Mouse (Mus musculus) neural tube, embryonic 15.5 days (tissue): ENCODE measurements around the gene Gm4767. TPM values are rescaled to one million over a fixed set of nuclear protein-coding genes. Genes with fewer than 3 reads are reported as not detected.
"Not testable (repeated sequence)": the region's sequence is repeated elsewhere in the genome, so short reads cannot be mapped to it uniquely, and the experiment has no call there.

ENCODE experiments used
- ATAC-seq: fragments of 200-750 bp; cut with Nextera tagmentation; 2 replicates; pipeline ENCODE4 v1.8.0; 2017; ENCODE audit warnings: mild to moderate bottlenecking, moderate TSS enrichment, moderate library complexity; ENCODE audit not compliant: low FRiP score
- H3K27ac ChIP-seq: fragments of 300-500 bp; sonication (generic); replicated peaks from 2 replicates; pipeline ENCODE4 v1.5.1; 2015; ENCODE audit warnings: mild to moderate bottlenecking, inconsistent platforms
- H3K27me3 ChIP-seq: fragments of 300-500 bp; sonication (generic); replicated peaks from 2 replicates; pipeline ENCODE4 v1.6.1; 2015; ENCODE audit warnings: inconsistent platforms
- H3K36me3 ChIP-seq: fragments of 300-500 bp; sonication (generic); 2 replicates; pipeline ENCODE4 v1.6.1; 2015; ENCODE audit warnings: inconsistent platforms
- H3K4me1 ChIP-seq: fragments of 300-500 bp; sonication (generic); 2 replicates; pipeline ENCODE4 v1.6.1; 2015; ENCODE audit warnings: inconsistent platforms
- H3K4me2 ChIP-seq: fragments of 300-500 bp; sonication (generic); 2 replicates; pipeline ENCODE4 v1.6.1; 2015; ENCODE audit warnings: inconsistent platforms, mild to moderate bottlenecking, moderate library complexity
- H3K4me3 ChIP-seq: fragments of 300-500 bp; sonication (generic); replicated peaks from 2 replicates; pipeline ENCODE4 v1.5.1; 2015; ENCODE audit warnings: mild to moderate bottlenecking, inconsistent platforms
- H3K9ac ChIP-seq: fragments of 300-500 bp; sonication (generic); replicated peaks from 2 replicates; pipeline ENCODE4 v1.6.1; 2015; ENCODE audit warnings: mild to moderate bottlenecking, inconsistent platforms
- H3K9me3 ChIP-seq: fragments of 300-500 bp; sonication (generic); replicated peaks from 2 replicates; pipeline ENCODE4 v1.6.1; 2016; ENCODE audit warnings: inconsistent platforms
- WGBS: fragments of 180-500 bp; shearing (Covaris S2); methylation state at CpG from one replicate; pipeline ENCODE4 v1.1.7; 2015; ENCODE audit warnings: mixed read lengths; 5-methylcytosine and 5-hydroxymethylcytosine counted together
- polyA plus RNA-seq: library from polyadenylated mRNA; unstranded; fragments of >200 nt; fragmentation: Nextera tagmentation; extraction: Ambion mirVana; gene quantifications from 2 replicates; pipeline ENCODE4 v1.2.1, GENCODE M21; 2015

The Gm4767 gene
- polyA plus RNA-seq, result 3.8 and 4.1 TPM in 2 replicates

DNA sequence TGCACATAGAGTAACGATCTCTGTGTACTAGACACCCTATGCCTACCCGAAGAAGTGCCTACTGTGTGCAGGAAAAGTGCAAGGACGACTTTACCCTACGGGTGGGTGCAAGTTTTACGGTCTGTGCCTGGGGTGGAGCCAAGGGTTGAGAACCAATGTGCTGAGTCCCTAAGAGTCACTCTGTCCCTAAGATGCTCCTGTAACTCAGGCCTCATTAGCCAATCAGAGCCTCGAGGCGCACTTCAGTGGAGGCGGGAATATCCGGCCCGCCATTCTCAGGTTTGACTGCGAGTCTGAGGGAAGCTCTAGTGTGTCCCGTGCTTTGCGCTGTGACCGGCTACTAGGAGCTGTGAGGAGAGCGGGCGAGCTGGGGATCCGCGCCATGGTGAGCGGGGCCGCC is at the start of gene Gm4767:
Gene Gm4767 (plus strand): TSS at position 288 of the 400 bp plus-strand sequence.
- not testable (repeated sequence) for H3K27me3 ChIP-seq, H3K4me1 ChIP-seq, H3K27ac ChIP-seq, H3K9ac ChIP-seq, H3K36me3 ChIP-seq, H3K9me3 ChIP-seq, H3K4me3 ChIP-seq, ATAC-seq, H3K4me2 ChIP-seq
- WGBS, result 30% methylated on average over 12 of the region's 20 CpGs

DNA sequence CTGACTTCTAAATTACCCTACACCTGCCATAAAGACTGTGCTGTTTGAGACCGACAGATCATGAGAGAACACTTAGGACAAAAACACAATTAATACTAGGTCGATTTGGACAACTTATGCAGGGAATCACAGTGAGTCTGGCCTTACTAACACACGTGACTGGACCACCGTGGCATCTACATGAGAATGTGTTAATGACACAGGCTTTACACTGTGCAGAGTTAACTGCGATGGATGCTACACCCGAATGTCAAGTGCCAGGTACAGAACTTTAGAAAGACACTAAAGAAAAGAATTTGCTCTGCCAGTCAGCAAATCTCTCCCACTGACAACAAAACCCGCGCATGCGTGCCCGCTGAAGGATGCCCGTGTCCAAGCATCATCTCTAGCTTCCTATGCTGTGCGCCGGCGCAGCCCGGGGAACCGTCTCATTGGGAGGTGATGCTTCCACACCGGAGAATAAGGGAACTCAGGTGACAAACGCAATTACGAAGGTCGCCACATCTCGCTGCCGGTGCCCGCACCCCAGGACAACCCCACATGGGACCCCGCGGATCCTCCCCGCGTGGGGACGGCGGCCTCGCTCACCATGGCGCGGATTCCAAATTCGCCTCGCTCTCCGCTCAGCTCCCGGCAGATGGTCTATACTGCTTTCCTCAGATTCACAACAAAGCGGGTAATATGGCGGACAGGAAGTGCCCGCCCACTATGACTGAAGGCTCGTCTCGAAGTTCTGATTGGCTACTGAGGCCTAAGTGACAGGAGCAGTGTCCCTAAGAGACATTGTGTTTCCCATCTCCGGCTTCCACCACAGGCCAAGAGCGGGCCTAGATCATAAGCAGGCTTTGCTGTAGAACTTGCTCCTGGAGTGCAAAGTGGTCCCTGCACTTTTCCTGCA is 41.2 kb upstream of the Gm4767 start, which contains the start of gene Gm3055:
Gene Gm3055 (minus strand): TSS at position 656 of the 898 bp plus-strand sequence.
- WGBS, result no CpG with 5 or more reads among the region's 43 CpGs
- peak; percentile 99 for ATAC-seq
- not testable (repeated sequence) for H3K36me3 ChIP-seq, H3K4me3 ChIP-seq, H3K9me3 ChIP-seq, H3K4me1 ChIP-seq, H3K4me2 ChIP-seq, H3K27me3 ChIP-seq, H3K9ac ChIP-seq, H3K27ac ChIP-seq

GRCm38 (mm10) chr10:81771404-81771777 is 40.6 kb upstream of the Gm4767 start:
- H3K9ac ChIP-seq, H3K27ac ChIP-seq, H3K4me1 ChIP-seq, H3K4me2 ChIP-seq, H3K9me3 ChIP-seq, H3K27me3 ChIP-seq, H3K36me3 ChIP-seq, H3K4me3 ChIP-seq: not testable (repeated sequence)
- WGBS, result no CpG with 5 or more reads among the region's 3 CpGs
- ATAC-seq, result peak; percentile 40

DNA sequence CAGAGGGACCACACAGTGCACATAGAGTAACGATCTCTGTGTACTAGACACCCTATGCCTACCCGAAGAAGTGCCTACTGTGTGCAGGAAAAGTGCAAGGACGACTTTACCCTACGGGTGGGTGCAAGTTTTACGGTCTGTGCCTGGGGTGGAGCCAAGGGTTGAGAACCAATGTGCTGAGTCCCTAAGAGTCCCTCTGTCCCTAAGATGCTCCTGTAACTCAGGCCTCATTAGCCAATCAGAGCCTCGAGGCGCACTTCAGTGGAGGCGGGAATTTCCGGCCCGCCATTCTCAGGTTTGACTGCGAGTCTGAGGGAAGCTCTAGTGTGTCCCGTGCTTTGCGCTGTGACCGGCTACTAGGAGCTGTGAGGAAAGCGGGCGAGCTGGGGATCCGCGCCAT is 34.2 kb downstream of the Gm4767 start:
- not testable (repeated sequence) for H3K36me3 ChIP-seq, ATAC-seq, H3K4me1 ChIP-seq, H3K27ac ChIP-seq, H3K4me3 ChIP-seq, H3K27me3 ChIP-seq, H3K9ac ChIP-seq, H3K9me3 ChIP-seq, H3K4me2 ChIP-seq
- WGBS, result no CpG with 5 or more reads among the region's 18 CpGs

DNA sequence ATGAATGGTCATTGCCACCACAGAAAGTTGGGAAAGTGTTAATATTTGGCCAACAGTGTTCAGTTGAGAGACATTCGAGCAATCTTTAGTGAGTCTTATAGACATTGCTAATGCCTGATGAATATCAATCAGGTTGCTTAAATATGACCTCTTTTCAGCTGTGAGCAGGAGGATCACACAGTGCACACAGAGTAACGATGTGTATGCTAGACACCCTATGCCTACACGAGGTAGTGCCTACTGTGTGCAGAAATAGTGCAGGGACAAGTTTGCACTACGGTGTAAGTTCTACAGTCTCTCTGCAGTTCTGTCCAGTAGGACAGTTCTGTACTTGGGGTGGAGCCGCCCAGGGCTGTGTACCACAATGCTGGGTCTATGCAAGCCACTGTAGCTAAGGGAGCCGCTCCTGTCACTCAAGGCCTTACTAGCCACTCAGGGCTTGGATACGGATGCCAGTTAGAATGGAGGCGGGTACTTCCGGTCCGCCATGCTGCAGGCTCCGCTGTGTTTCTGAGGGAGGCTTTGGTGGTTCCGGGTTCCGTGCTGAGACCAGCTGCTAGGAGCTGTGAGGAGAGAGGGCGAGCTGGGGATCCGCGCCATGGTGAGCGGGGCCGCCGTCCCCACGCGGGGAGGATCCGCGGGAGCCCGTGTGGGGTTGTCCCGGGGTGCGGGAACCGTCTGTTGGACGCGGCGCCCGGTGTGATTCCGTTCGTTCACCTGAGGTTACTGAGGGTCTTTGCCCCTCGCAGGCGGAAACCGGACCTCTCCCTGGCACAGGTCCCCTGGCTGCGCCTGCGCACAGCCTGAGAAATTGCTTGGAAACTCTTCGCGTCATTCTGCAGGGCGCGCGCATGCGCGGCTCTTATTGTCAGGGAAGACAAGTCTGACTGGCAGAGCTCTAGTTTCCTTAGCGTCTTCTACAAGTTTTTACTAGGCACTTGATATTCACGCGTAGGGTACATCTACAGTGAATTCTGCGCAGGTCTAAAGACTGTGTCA is 51.7 kb downstream of the Gm4767 start, which contains the start of gene Gm32687:
Gene Gm32687 (plus strand): TSS at position 526 of the 999 bp plus-strand sequence.
- not testable (repeated sequence) for H3K9me3 ChIP-seq, H3K9ac ChIP-seq, H3K27me3 ChIP-seq, H3K4me1 ChIP-seq, H3K36me3 ChIP-seq, H3K4me3 ChIP-seq, H3K27ac ChIP-seq
- WGBS, result 39% methylated on average over 4 of the region's 49 CpGs
- peak; percentile 100 for ATAC-seq
- H3K4me2 ChIP-seq, result peak within 1 kb of the TSS; percentile 35

Other genes with a start within 250 kb of the Gm4767 start
- 41.8 and 49.9 TPM in 2 replicates for gene Tle2, start 237.6 kb upstream of the Gm4767 start, polyA plus RNA-seq
- gene Tle6, start 211.1 kb upstream of the Gm4767 start, polyA plus RNA-seq, result 5.7 and 7.3 TPM in 2 replicates
- gene BC025920, start 205.9 kb upstream of the Gm4767 start, polyA plus RNA-seq, result 1.3 and 2.3 TPM in 2 replicates
- 45.6 and 51.8 TPM in 2 replicates for gene Sirt6, start 184.4 kb upstream of the Gm4767 start, polyA plus RNA-seq
- 19.0 and 24.2 TPM in 2 replicates for gene Ankrd24, start 183.6 kb upstream of the Gm4767 start, polyA plus RNA-seq
- gene Gm10778, start 163.1 kb upstream of the Gm4767 start, polyA plus RNA-seq, result 6.6 and 6.9 TPM in 2 replicates
- 16.2 and 16.4 TPM in 2 replicates for gene Zfp433, start 107.4 kb upstream of the Gm4767 start, polyA plus RNA-seq
- 16.3 and 17.6 TPM in 2 replicates for gene Gm3055, start 41.0 kb upstream of the Gm4767 start, polyA plus RNA-seq
- 9.7 and 10.3 TPM in 2 replicates for gene Gm32687, start 51.7 kb downstream of the Gm4767 start, polyA plus RNA-seq
- 5.1 and 6.3 TPM in 2 replicates for gene Zfp781, start 118.3 kb downstream of the Gm4767 start, polyA plus RNA-seq
- gene Zfp873, start 235.9 kb downstream of the Gm4767 start, polyA plus RNA-seq, result 12.8 and 13.4 TPM in 2 replicates